Mouse (Mus musculus) MEL-GATA-1-ER (cell line): ENCODE data around the gene Zfp951.
"Not testable (repeated sequence)": the region's sequence is repeated elsewhere in the genome, so short reads cannot be mapped to it uniquely, and the experiment has no call there.

ENCODE experiments used
- DNase-seq: peaks from one replicate; pipeline ENCODE4 v3.0.0-alpha.2; 2012; ENCODE audit warnings: low read depth; ENCODE audit errors: extremely low read depth

The Zfp951 gene

GRCm38 (mm10) chr5:104859962-104860525 is at the start of gene Zfp951:
Zfp951 (minus strand) TSS chr5:104860070.
- not testable (repeated sequence) for DNase-seq

- DNase-seq: not testable (repeated sequence)
These were observed 46.7 kb upstream of the Zfp951 start for GRCm38 (mm10) chr5:104906556-104906955.

- not testable (repeated sequence) for DNase-seq
These were observed 567 bp downstream of the Zfp951 start for GRCm38 (mm10) chr5:104859045-104859961.

GRCm38 (mm10) chr5:104854546-104854945 is 5.3 kb downstream of the Zfp951 start:
- not testable (repeated sequence) for DNase-seq

- DNase-seq: no peak
These were observed 26.5 kb downstream of the Zfp951 start for GRCm38 (mm10) chr5:104833330-104833729.

GRCm38 (mm10) chr5:104829611-104830010 is 30.3 kb downstream of the Zfp951 start:
- DNase-seq: no peak

GRCm38 (mm10) chr5:104770138-104770537 is 89.7 kb downstream of the Zfp951 start:
- not testable (repeated sequence) for DNase-seq
